Mouse (Mus musculus) gonadal fat pad, adult 2 months (tissue): Measurements from ENCODE around the gene Tjap1. TPM values are rescaled to one million over a fixed set of nuclear protein-coding genes. Genes with fewer than 3 reads are reported as not detected.

Source experiments
- DNase-seq: peaks from one replicate; pipeline ENCODE4 v3.0.0-alpha.2; 2012; ENCODE audit warnings: low read depth
- polyA plus RNA-seq: library from polyadenylated mRNA; depleted of rRNA; stranded (reverse); fragments of >200 nt; gene quantifications from 2 replicates; pipeline ENCODE4 v1.2.3, GENCODE M21; 2012

Tjap1 gene
- polyA plus RNA-seq, 1 experiment: 29.4 TPM

GRCm38 (mm10) chr17:46283140-46283539, 314 bp upstream of the Tjap1 start:
- DNase-seq: no peak

- DNase-seq: no peak
These were observed 4.6 kb downstream of the Tjap1 start for GRCm38 (mm10) chr17:46278011-46278765.

- DNase-seq: no peak
These were observed 5.2 kb downstream of the Tjap1 start for GRCm38 (mm10) chr17:46277586-46277985.

DNA sequence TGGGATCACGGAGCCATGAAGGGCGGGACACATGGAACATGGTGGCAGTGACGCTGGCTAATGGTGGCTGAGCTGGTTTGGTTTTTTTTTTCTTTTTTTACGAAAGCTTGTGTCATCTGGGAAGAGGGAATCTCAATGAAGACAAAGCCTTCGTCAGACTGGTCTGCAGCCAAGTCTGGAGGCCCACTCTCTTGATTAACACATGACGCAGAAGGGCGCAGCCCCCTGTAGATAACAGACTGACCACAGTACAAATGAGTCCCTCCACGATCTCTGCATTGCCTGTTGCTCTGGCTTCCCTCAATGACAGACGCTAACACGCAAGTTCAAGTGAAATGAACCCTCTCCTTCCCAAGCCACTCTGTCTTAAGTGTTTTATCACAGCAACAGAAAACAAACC, 7.3 kb downstream of the Tjap1 start:
- DNase-seq: no peak

- no peak for DNase-seq
These were observed 7.8 kb downstream of the Tjap1 start for GRCm38 (mm10) chr17:46275034-46275433.

DNA sequence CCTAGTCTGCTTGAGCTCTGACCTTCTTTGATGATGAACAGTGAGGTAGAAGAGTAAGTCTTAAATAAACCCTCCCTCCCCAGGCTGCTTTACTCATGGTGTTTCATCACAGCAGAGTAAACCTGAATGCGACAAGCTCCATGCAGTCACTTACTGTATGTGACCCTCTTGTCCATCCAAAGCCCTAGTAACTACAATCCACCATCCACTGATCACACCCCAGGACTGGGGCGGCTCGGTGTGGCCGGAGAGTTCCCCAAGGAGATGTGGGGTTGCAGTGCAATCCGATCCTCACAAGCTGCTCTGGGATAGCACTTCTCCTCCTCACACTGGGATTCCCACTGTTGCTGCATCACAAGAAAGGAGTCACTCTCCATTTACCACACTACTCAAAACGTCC, 8.4 kb downstream of the Tjap1 start:
- no peak for DNase-seq

GRCm38 (mm10) chr17:46273803-46274236, 9.0 kb downstream of the Tjap1 start:
- no peak for DNase-seq

- DNase-seq: no peak
These were observed 10.2 kb downstream of the Tjap1 start for GRCm38 (mm10) chr17:46272675-46273074.

DNA sequence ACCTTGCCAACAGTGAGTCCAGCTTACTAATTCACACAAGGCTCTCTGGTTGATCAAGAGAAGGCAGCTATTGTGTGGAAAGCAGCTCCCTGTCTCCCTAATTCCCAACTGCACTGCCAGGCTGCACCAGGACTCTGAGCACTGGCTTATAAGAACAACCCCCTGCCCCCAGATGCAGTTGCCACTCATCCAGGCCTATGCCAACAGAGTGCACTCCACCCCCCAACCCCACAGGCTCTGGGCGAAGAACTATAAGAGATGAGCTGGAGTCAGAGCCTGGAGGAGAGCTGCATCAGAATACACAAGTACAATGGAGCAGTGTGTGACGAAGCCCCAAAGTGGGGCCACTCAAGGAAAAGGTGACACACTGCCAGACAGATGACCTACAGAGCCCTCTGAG, 10.8 kb downstream of the Tjap1 start:
- DNase-seq: no peak

- no peak for DNase-seq
These were observed 12.9 kb downstream of the Tjap1 start for GRCm38 (mm10) chr17:46269771-46270534.

DNA sequence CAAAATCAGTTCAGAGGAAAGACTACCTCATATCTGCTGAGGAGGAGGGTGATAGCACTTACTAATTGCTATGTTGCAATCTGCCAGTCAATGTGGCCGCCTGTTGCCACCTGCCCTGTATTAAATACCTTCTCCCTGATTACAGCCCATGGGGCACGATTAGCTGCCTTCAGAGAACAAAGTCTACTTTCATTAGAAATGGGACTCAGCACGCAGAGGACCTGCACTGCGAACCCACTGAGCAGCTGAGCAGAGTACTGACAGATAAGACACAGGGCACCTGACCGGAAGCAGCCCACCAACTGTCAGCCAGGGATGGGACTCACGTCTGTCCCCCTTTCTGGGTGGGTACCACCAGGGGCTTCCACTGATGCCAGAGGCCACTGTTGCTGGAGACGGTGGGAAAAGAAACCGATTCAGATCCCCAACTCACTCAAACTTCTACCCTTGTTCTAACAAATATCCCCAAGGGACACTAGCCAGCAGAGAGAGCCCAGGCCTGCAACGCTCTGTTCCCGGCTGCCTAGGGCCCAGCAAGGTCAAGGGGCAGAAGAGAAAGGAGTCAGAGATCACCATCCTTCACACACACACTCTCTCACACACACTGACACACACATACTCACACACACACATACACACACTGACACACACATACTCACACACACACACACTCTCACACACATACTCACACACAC, 14.7 kb downstream of the Tjap1 start:
- DNase-seq: no peak

DNA sequence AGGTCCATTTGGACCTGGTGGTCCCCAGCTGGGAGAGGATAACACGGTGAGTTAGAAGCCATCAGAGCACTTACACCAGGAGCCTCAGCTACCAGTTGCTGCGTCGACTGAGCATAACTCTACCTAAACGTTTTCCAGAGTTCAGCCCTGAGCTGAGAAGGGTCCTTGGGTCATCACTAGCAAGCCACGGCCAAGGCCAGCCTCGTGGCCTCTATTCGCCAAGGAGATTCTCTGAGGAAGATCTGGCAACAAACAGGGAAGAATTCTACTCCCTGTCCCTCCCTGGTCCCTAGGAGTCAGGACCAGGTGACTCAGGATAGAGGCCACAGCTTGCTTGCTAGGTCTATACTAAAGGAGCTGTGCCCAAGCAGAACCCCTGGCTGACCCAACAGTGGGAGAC, 15.3 kb downstream of the Tjap1 start:
- DNase-seq: no peak

DNA sequence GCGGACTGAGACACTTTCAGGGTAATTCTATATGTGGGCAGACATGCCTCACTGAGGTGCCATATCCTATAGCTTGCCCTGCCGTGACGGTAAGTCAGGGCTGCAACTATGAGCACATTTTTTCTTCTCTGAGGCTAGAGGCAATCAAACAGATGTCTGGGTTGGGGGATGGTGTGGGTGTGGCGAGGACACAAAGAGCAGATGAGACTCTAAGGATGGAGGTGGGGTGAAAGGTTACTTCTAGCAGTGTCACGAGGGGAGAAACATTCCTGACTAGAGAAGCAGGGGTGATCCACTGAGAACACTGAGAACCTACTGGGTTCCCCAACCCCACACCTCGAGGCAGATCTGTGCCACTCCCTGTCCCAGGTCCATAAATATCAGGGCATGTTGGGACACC, 15.8 kb downstream of the Tjap1 start:
- no peak for DNase-seq

DNA sequence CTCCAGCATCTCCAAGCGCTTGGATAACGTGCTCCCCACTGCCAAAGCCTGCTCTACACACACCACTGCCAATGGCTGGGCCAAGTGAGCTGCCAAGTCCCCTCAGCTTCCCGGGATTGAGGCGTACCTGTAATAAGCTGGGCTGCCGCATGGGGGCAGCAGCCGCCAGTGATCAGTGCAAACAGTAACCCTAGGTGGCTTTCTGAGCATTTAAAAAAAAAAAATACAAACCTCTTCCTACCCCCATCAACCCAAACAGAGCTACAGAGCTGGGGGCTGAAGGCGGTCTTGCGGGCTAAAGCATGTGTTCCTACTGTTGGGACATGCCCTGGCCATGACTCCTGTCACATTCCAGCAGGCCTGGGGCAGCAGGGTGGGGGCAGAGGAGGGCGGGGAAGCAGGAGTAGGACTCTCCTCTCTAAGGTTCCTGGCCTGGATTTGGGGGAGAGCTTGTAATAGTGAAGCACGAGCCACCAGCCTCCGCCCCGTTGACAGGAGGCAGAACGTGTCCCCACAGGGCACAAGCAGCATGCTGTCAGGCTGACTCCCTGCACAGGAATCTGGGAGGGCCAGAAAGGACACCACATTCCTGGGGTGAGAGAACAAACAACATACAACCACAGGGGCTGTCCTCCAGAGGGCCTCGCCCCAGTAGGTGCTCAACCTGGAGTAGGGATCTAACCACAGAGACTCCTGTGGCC, 16.8 kb downstream of the Tjap1 start:
- DNase-seq: peak; percentile 72

GRCm38 (mm10) chr17:46265502-46265901, 17.3 kb downstream of the Tjap1 start:
- no peak for DNase-seq

DNA sequence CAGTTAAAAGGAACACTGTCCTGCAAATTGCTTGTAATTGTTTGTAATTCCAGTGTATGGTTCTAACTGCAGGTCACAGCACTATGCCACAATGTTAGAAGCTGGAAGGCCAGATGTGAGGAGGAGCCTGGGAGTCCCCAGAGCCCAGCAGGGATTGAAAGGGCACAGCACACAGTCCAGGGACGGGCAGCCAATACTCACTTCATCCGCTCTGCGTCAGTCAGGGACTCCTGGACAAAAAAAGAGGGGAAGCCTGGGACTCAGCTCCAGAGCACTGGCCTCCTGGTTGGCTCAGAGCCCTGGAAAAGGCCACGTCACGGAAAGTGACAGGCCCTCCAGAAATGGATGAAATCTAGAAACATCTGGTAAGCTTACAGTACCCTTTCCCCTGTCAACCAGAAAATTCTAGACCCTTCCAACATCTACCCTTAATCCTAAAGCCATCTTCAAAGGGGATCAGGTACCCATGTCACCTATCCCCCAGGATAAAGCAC, 20.6 kb downstream of the Tjap1 start:
- no peak for DNase-seq

- no peak for DNase-seq
These were observed 23.2 kb downstream of the Tjap1 start for GRCm38 (mm10) chr17:46259675-46260074.

DNA sequence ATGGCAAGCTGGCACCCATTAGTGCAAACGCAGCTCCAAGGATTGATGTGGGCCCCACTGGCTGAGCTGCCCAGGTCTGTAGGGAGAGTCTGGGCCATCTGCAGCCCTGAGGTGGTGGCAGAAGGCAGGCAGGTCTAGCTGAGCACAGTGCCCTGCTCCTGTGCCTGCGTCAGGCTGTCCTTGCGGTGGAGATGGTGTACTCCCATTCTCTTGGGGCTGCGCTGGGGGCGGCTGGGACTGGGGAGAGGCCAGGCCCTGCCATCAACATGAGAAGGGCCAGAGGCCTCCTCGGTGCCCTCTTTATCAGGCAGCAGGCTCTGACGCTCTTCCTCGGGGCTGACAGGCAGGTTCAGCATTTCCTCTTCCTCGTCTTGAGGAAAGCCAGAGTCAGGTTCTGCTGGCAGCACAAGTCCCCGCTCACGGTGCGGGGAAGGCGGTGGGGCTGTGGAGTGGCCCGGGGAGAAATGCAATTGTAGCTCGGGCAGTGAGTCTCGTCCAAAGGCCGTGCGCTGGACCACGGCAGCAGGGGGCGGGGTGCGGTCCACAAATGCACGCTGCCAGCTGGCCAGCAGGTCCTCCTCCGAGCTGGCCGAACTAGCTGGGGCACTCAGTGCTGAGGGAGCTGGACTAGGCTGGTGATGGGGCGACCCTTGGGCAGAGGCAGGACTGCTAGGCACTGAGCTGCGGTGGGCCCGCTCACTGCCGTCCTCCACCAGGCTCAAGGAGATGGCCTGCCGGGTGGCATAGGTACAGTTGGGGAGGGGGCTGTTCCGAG, 24.4 kb downstream of the Tjap1 start:
- no peak for DNase-seq

GRCm38 (mm10) chr17:46255147-46255546, 27.7 kb downstream of the Tjap1 start:
- DNase-seq: no peak

GRCm38 (mm10) chr17:46254106-46254505, 28.7 kb downstream of the Tjap1 start:
- DNase-seq: no peak
